Mouse (Mus musculus) brain, embryonic 18.5 days (tissue): ENCODE data around the gene Mrpl49.
A peak's percentile ranks its signal among the peaks of the same experiment; 100 is the strongest.

Experiments
- DNase-seq: peaks from one replicate; pipeline ENCODE4 v3.0.0-alpha.2; 2012; ENCODE audit warnings: low read depth, low spot score

The Mrpl49 gene

DNA sequence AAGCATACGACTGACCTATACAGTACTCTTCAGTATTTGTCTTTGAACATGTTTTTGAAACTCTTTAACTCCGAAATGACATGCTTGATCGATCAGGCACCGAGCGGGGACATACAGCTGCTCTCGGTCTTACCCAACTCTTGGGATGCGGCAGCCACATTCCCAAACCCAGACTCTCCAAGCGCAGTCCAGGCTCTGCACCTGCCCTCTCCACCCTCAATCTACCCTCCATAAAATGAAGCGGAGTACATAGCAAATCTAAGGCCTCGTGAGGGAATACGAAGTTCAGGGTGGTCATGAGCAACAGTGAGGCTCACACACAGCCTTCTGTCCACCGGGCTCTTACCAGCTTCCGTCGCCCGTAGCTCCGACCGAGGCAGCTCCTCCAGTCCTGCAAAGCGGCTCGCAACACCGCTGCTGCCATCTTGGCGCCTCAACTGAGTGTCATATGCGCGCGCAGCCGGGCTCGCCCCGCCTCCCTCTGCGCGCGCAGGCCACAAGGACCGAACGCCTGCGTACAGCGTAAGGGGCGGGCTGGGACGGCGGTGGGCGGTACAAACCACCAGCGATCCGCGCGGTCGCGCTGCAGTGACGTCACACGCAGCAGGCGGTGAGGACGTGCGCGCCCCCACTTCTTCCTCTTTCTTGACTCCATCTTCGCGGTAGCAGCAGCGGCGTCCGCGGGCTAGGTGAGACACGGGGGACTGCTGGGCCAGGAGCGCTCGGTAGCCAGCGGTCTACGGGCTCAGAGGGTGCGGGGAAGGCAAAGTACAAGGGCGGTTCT is at the start of gene Mrpl49, which contains the start of gene Fau:
TSS of gene Mrpl49 (minus strand) at position 473 of the 784 bp plus-strand sequence.
TSS of gene Fau (plus strand) at position 532 of the 784 bp plus-strand sequence.
- DNase-seq: peak; percentile 95

DNA sequence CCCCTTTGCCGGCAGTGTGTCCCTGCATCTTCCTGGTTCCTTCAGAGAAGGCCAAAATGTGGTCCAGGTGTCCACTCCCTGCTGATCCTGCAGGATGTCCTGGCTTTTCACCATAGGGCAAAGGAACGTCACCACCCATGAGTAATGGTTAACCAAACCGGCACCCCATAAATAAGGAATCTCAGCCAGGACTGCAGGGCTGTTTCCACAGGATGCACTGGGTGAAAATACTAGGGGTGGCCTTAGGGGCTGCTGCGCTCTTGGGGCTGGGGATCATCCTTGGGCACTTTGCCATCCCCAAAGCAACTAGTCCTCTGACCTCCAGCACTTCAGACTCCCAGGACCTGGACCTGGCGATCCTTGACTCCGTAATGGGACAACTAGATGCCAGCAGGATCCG is 48.0 kb upstream of the Mrpl49 start, which contains the start of gene Naaladl1:
TSS of gene Naaladl1 (plus strand) at position 197 of the 400 bp plus-strand sequence.
- no peak for DNase-seq

DNA sequence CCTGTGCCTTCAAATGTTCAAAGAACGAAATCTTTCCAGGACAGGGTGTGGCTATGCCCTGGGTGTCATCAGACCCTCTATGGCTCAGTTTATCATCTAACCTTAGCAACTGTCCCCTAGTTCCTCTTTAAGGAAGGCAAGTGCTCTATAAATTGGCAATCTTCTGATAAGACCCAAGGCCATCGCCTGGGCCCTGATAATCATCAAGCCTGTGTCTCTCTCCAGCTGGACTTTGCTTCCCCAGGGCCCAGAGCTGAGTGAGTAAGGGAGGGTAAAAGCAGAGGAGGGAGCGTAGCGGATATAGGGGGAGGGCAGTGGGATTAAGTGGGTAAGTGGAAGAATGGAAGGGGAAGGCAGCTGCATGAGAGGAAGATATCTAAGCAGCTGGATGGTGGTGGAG is 46.9 kb upstream of the Mrpl49 start:
- DNase-seq: no peak

DNA sequence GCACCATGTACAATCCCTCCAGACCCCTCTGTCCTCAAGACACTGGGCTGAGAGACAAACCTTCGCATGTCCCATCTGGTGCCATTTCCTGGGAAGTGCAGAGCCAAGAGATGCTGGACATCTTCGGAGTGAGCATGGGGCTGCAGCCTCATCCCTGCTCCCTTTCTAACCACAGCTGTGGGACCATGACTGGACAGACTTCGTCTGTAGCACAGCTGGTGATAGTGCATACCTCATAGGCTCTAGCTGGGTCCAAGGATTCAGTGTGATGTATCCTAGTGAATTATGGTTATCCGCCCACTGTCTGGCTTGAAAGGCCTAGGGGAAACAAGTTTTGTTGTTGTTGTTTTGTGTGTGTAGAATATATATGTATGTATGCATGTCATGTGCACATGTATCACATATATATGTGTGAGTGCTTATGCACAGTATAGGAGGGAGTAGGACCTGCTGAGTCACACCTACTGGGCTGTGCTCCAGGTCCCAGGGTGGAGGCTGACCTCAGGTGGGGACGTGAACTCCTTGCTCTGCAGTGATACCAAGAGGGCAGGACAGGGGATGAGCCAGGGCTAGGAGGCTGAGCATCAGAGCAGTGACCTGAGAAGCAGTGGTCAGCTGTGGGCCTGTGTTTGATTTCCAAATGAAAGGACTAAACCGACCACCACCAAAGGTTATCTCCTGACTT is 44.7 kb upstream of the Mrpl49 start:
- no peak for DNase-seq

DNA sequence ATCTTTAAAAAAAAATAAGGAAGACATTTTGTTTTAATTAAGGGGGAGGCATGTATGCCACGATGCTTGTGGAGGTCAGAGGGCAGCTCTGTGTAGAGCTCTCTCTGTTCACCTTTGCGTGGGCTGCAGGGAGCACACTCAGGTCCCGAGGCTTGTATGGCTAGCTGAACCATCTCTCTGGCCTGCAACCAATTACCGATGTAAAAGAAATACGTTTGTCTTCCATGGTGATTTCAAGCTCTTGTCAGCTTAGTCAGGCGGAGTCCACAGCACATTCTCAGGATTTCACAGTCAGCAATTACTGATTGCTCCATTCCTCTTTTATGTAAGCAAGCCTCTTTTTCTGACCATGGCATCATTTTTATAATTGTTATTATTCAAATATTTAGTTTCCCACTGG is 43.6 kb upstream of the Mrpl49 start:
- DNase-seq: no peak

DNA sequence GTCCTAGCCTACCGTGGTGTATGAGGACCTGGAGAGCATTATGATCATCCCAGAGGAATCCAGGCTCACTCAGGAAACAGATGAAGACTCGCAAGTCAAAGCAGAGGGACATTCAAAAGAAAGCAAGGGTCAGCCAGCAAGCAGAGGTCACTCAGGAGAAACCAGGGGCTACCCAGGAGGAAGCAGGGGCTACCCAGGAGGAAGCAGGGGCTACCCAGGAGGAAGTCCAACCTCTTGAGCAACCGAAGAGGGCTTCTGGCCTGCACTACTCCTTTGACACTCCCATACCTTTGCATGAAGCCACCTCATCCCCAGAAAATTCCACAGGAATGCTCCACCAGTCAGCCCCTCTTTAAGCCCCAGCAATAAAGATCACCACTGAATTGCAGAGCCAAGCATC is 40.3 kb upstream of the Mrpl49 start:
- no peak for DNase-seq

DNA sequence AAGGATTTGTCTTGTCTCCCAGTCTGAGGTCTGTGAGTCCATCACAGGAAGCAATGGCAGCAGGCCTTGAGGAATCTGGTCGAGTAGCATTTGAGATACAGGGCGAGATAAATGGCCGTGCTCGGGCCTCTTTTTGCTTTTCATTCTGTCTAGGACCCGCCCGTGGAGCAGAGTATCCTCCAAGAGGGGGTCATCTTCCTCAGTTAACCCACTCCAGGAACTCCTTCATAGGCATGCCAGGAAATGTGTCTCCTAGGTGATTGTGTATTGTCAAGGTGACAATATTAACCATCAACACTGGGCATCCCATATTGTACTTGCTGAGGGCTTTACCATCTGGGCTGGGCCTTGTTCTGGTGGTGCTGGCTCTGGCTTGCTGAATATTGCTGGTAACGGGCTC is 36.5 kb upstream of the Mrpl49 start, which contains the start of gene AC131692.1:
TSS of gene AC131692.1 (plus strand) at position 301 of the 400 bp plus-strand sequence.
- no peak for DNase-seq

DNA sequence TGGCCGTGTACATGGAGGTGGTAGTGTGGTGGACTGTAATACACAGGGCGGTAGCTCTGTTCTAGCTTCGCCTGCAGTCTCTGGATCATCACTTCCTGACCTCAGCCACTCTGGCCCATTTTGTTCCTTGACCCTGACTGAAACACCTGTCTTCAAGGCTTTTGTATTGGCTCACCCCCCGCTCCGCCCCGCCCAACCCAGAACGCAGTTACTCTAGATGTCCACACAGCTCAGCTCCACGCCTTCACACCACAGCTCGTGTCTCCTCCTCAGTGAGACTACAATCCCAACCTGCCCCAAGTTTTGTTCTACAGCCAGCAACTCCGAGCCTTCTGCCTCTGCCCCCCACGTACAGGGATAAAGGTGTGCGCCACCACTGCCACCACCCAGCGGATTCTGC is 31.3 kb upstream of the Mrpl49 start:
- no peak for DNase-seq

DNA sequence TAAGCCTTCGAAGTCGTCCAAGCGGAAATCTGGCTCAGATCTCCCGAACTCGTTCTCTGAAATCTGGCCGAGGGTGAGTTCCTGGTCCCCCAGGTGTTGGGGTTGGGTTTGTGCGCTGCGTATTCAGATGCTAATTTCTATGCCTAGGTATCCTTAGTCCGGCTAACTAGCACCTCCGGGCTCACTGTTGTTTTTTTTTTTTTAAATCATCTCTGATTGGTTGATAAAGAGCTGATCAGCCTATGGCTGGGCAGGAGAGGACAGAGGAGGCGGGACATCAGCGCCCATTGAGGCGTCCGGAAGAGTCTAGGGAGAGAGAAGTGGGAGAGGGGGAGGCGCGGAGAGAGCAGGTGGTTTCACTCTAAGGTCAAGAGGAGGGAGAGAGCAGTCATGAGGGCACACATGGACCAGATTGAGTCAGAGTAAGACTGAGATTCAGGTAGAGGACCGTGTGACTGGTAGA is 27.9 kb upstream of the Mrpl49 start:
- no peak for DNase-seq

DNA sequence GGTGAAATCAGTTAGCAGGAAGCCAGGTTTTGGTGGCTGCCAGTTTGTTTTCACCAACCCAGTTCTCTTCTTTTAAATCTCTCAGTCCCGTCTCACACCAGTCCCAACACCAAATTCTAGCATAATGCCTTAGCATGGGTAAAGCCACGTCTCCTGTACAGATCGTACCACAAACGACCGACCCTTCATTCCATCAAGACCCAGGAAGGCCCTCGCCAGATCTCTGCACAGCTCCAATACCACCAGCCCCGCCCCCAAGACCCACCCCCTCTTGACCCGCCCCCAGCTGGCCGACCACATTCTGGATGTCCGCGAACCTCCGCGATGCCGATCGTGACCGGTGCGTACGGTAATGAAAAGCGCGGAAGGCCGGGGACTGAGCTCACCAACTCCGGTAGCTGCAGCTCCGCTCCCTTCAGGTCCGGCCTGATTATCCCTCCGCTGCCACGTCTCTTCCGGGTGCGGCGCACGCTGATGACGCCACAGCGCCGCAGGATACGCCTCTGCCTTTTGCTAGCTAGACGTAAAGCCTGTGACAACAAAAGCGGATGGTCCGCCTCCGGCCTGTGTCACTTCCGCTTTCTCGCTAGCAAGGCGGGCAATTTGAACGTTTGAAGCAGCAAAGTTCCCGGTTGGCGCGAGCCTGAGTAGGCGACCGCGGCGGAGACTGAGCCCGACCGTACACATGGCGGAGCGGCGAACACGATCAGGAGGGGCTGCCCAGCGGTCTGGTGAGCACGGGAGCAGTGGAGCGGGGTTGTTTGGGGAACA is 27.1 kb upstream of the Mrpl49 start, which contains the start of the genes Zfpl1 and Cdca5:
TSS of gene Zfpl1 (minus strand) at position 479 of the 771 bp plus-strand sequence.
TSS of gene Cdca5 (plus strand) at position 506 of the 771 bp plus-strand sequence.
- DNase-seq: peak; percentile 97

DNA sequence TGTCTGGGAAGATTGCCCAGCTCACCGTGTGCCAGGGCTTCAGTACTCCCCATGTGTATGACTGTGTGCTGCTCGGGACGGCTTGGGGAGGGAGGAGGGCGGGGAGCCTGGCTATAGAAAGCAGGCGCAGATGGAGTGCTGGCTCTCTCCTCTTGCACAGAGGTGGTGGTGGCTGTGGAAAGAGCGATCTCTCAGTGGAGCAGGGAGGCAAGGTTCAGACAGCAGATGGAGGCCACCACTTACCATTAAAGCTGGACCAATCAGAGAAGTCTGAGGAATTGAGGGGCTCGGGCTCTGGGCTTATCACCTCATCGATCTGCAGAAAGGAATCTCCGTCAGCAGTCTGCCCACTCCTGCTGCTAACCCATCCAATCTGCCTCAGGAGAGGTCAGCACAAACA is 24.6 kb upstream of the Mrpl49 start, which contains the start of gene Gm28374:
TSS of gene Gm28374 (minus strand) at position 101 of the 400 bp plus-strand sequence.
- DNase-seq: no peak

DNA sequence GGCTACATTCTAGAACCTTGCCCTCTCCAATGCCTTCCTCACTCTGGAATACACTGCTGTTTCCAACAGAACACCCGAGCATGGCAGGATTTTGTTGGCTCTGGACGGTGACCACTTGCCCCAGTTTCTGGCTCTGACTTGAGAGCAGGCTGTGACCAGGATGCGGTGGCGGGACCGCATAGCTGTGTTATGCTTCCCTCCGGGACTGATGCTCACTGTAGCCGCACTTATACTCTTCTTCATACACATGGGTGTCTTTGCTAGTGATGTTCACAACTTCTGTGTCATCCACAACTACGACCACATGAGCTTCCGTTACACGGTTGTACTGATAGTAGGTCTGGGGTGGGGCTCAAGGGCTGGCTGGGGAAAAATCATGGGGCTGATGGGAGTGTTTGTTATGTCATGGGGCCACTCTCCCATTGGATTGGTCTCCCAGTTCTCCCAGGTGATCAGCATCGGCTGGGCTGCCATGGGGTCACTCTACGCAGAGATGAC is 22.4 kb upstream of the Mrpl49 start, which contains the start of gene Tmem262:
TSS of gene Tmem262 (plus strand) at position 51 of the 498 bp plus-strand sequence.
- no peak for DNase-seq

DNA sequence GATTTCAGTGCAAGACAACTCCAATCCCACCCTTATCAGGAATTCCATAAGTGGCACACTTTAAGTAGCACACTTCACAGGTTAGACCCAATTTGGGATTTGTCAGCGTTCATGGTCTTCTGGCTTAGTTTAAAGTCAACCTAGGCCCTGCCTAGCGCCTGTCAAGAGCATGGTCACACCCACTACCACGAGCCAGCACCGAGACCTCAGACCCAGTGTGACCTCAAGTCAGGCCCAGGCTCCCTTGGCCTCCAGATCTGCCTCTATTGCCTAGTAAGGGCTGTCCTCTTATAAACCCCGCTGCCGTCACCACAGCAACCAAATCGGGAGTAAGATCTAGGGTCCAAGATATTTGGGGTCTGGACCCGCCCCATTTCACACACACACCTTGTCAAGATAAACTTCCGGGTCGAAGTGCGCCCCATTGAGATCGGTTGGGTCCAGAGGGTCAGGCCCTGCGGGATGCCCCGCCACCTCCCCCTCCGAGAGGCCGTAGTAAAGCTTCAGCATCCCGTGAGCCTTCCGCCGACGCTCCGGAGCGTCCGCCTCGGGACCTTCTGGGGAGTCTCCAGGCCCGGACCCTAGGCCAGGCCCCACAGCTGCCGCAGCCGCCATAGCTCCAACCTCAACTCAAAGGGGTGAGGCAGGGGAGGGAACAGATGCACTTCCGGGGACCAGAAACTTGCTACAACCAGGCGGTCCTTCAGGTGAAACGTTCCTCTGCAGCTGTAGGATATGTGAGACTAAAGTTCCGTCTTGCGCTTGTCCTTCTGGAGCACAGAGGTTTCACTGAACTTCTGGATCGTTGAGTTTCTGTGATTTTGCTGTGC is 19.2 kb upstream of the Mrpl49 start, which contains the start of gene Vps51:
TSS of gene Vps51 (minus strand) at position 668 of the 830 bp plus-strand sequence.
- peak; percentile 88 for DNase-seq

DNA sequence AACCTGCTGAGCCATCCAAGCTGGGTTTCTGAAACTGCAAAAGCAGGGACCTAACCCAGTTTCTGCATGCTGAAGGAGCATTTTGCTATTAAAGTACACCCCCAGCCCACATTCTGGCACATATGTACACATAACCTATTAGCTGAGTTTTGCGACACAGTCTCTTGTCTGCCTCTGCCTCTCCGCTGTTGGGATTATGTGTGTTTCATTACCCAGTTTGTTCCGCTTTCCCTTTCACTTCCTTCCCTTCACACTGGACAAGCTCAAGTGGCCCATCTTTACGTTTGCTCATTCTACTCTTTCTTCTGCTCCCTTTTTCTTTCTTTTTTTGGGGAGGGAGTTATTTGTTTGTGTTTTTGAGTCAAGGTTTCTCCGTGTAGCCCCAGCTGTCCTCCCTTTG is 16.3 kb upstream of the Mrpl49 start:
- DNase-seq: no peak

DNA sequence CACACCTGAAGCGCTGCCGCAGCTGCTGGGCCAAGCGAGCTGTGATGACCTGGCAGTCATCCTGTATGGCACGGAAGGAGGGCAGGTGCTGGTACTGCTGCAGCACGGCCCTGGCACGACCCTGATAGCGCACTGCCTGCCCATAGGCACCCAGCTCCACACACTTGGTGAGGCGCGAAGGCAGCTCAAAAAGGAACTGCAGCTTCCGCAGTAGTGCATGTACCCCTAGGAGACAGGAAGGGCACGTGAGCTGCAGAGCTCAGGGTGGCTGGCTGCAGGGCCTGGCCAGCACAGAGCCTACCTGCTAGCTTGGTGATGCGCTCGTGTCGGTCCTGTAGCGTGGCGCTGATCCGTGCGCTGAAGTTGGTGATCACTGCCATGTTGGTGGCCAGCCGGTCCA is 13.7 kb upstream of the Mrpl49 start:
- no peak for DNase-seq

DNA sequence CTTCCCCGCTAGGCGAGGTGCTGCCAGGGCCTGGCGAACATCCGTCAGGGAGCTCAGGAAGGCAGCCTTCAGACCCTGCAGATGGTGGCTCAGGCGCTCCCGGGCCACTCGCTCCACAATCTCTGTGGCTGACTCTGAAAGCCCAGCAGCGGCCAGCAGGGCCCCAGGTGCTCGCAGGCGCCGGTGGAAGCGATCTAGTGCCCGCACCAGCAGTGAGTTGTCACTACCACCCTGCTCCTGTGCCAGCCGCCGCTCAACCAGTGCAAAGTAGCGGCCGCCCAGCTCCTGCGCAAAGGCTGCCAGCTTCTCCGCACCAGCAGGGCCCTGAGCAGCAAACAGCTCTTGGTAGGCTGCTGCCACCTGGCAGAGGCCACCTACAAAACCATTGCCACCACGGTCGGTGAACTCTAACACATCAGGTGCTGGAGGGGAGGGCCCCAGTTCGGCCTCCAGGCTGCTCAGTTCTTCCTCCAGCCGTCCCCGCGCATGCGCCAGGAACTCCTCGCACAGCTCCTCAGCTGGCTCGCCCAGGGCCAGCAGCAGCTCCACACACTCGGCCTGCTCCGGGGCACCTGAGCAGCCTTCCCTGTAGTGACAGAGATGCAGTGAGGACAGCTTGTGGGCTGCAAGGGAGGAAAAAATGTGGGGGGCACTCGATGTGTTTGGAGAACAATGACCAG is 13.1 kb upstream of the Mrpl49 start:
- no peak for DNase-seq

DNA sequence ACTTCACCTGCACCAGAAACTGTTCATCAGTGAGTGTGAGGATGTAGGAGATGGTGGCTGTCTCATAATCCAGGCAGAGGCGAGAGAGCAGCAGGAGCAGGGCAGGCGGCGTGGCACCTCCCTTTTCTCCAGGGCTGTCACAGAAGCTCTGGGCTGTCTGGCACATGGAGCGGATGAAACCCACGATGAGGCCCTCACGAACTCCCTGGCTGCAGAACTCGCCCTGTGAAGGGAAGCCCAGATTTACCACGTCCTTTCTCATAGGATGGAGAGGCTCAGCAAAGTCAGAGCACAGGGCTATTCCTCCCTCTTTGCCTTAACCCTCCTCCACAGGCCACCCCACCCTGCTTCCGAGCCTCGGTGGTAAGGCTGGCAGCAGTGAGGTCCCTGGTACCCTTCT is 12.3 kb upstream of the Mrpl49 start:
- DNase-seq: no peak

DNA sequence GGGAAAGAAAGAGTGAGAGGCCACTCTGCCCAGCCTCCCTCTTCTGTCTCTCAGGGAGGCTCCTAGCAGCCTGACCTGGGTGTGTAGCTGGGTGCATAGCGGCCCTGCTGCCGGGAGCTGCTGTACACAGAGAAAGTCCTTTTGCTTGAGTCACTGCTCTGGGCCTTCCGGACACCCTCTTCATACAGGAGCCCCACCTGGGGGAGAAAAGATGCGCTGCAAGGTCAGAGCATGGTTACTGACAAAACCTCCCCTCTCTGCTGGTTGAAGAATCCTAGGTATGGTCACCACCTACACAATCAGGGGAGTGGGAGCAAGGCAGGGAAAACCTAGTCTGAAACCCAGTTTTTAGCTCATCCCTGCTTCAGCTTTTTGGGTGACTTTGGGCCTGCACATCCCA is 11.4 kb upstream of the Mrpl49 start:
- no peak for DNase-seq

DNA sequence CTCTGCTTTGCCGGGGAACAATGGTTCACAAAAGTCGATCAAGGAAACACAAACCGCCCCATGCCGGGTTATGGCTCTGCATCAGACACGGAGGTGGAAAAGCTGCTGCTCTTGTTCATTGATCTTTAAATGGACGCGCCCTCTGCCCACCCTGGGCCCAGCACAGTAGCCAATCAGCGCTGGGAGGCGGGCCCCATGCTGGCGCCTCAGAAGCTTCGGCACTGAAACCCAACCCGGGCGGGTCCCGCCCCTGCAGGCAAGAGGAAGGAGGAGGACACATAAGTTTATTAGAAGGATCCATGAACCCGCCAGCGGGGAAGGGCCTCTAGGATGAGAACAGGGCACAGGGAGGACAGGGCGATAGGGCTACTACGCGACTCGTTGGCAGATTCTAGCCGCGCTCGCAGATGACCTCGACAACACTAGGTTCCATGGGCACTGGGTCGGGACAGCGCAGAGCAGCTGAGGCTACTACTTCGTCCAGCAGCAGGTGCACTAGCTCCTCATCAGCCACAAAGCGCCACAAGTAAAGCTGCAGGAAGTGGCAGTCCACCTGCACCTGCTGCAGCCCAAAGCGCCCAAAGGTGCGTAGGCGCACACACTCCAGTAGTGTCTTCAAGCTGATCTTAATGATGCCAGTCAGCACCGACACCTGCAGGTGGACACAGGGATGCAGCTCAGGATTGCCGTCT is 10.3 kb upstream of the Mrpl49 start, which contains the start of gene Tm7sf2:
TSS of gene Tm7sf2 (minus strand) at position 650 of the 692 bp plus-strand sequence.
- DNase-seq: peak; percentile 79
